Mouse (Mus musculus) midbrain, embryonic 11.5 days (tissue): Measurements from ENCODE around the gene Klk1b22. TPM values are rescaled to one million over a fixed set of nuclear protein-coding genes. Genes with fewer than 3 reads are reported as not detected.
"Not testable (repeated sequence)": the region's sequence is repeated elsewhere in the genome, so short reads cannot be mapped to it uniquely, and the experiment has no call there.

Experiments used
- ATAC-seq: fragments of 200-750 bp; cut with Nextera tagmentation; 2 replicates; pipeline ENCODE4 v1.8.0; 2017; ENCODE audit warnings: moderate TSS enrichment, moderate library complexity; ENCODE audit not compliant: low FRiP score
- DNase-seq: peaks from one replicate; pipeline ENCODE4 v3.0.0; 2015; ENCODE audit warnings: low spot score; ENCODE audit errors: missing footprints
- H3K27ac ChIP-seq: fragments of 300-500 bp; sonication (generic); 2 replicates; pipeline ENCODE4 v1.5.1; 2014; ENCODE audit warnings: low read depth, low read length
- H3K27me3 ChIP-seq: fragments of 300-500 bp; sonication (generic); 2 replicates; pipeline ENCODE4 v1.6.1; 2014; ENCODE audit warnings: mild to moderate bottlenecking, low read length, moderate library complexity, mixed read lengths; ENCODE audit not compliant: control insufficient read depth, insufficient read depth
- H3K36me3 ChIP-seq: fragments of 300-500 bp; sonication (generic); 2 replicates; pipeline ENCODE4 v1.6.1; 2014; ENCODE audit warnings: mild to moderate bottlenecking, low read length, moderate library complexity, mixed read lengths; ENCODE audit not compliant: control insufficient read depth, insufficient read depth
- H3K4me1 ChIP-seq: fragments of 300-500 bp; sonication (generic); 2 replicates; pipeline ENCODE4 v1.6.1; 2014; ENCODE audit warnings: low read length; ENCODE audit not compliant: control insufficient read depth, insufficient read depth
- H3K4me2 ChIP-seq: fragments of 300-500 bp; sonication (generic); 2 replicates; pipeline ENCODE4 v1.6.1; 2014; ENCODE audit warnings: mild to moderate bottlenecking, moderate library complexity
- H3K4me3 ChIP-seq: fragments of 300-500 bp; sonication (generic); 2 replicates; pipeline ENCODE4 v1.5.1; 2014; ENCODE audit warnings: low read depth, low read length
- H3K9ac ChIP-seq: fragments of 300-500 bp; sonication (generic); 2 replicates; pipeline ENCODE4 v1.6.1; 2014; ENCODE audit warnings: low read length
- H3K9me3 ChIP-seq: fragments of 300-500 bp; sonication (generic); 2 replicates; pipeline ENCODE4 v1.6.1; 2016; ENCODE audit warnings: low read length; ENCODE audit not compliant: control insufficient read depth
- WGBS: fragments of 180-500 bp; shearing (Covaris S2); extraction: QIAGEN DNeasy Blood & Tissue Kit; methylation state at CpG from one replicate; pipeline ENCODE4 v1.1.7; 2014; 5-methylcytosine and 5-hydroxymethylcytosine counted together
- polyA plus RNA-seq: library from polyadenylated mRNA; unstranded; fragments of >200 nt; fragmentation: Nextera tagmentation; extraction: Ambion mirVana; gene quantifications from 2 replicates; pipeline ENCODE4 v1.2.1, GENCODE M21; 2014

Gene Klk1b22
- not detected in 2 replicates for polyA plus RNA-seq

- no peak within 1 kb of the TSS for H3K4me3 ChIP-seq
- no peak within 1 kb of the TSS for H3K9ac ChIP-seq
- no peak within 1 kb of the TSS for H3K27ac ChIP-seq
- no peaks in the 10 kb centered on the region for H3K4me1 ChIP-seq
- 60% methylated on average over 4 of the region's 4 CpGs for WGBS
- no peaks in the 10 kb centered on the region for H3K27me3 ChIP-seq
- no peaks in the 10 kb centered on the region for H3K9me3 ChIP-seq
- ATAC-seq (no peak), DNase-seq (no peak)
- no peaks in the 10 kb centered on the region for H3K36me3 ChIP-seq
- no peak within 1 kb of the TSS for H3K4me2 ChIP-seq
These were observed at the start of gene Klk1b22 for GRCm38 (mm10) chr7:44112373-44112772. Gene Klk1b22 (plus strand): TSS chr7:44112673.

GRCm38 (mm10) chr7:44072117-44072516 lies 40.4 kb upstream of the Klk1b22 start:
- H3K4me1 ChIP-seq = no peaks in the 10 kb centered on the region
- H3K36me3 ChIP-seq = no peaks in the 10 kb centered on the region
- no peak overlapping the region for H3K9ac ChIP-seq
- ATAC-seq = no peak
- no peak overlapping the region for H3K4me3 ChIP-seq
- H3K27ac ChIP-seq = no peak overlapping the region
- no peaks in the 10 kb centered on the region for H3K9me3 ChIP-seq
- DNase-seq = no peak
- WGBS = 77% methylated on average over 2 of the region's 2 CpGs
- H3K4me2 ChIP-seq = no peak overlapping the region
- no peaks in the 10 kb centered on the region for H3K27me3 ChIP-seq

GRCm38 (mm10) chr7:44077703-44078102 lies 34.8 kb upstream of the Klk1b22 start:
- ATAC-seq (no peak), DNase-seq (no peak)
- H3K27me3 ChIP-seq = no peaks in the 10 kb centered on the region
- no peak overlapping the region for H3K9ac ChIP-seq
- H3K4me2 ChIP-seq = no peak overlapping the region
- no peak overlapping the region for H3K27ac ChIP-seq
- H3K9me3 ChIP-seq = no peaks in the 10 kb centered on the region
- WGBS = 100% methylated on average over 1 of the region's 1 CpGs
- H3K4me3 ChIP-seq = no peak overlapping the region
- H3K4me1 ChIP-seq = no peaks in the 10 kb centered on the region
- H3K36me3 ChIP-seq = no peaks in the 10 kb centered on the region

GRCm38 (mm10) chr7:44096111-44096510 lies 16.4 kb upstream of the Klk1b22 start:
- WGBS = 91% methylated on average over 1 of the region's 1 CpGs
- no peak overlapping the region for H3K4me3 ChIP-seq
- ATAC-seq = no peak

GRCm38 (mm10) chr7:44102028-44102427 lies 10.4 kb upstream of the Klk1b22 start, which contains the start of gene Klk1b21:
Gene Klk1b21 (plus strand): TSS chr7:44102328.
- not testable (repeated sequence) for ATAC-seq, DNase-seq, H3K4me2 ChIP-seq, H3K9ac ChIP-seq, H3K36me3 ChIP-seq, H3K27ac ChIP-seq, H3K4me1 ChIP-seq, H3K4me3 ChIP-seq, H3K27me3 ChIP-seq, H3K9me3 ChIP-seq
- WGBS = 82% methylated on average over 3 of the region's 3 CpGs

More at GRCm38 (mm10) chr7:44096111-44096510, 16.4 kb upstream of the Klk1b22 start:
- H3K4me2 ChIP-seq = no peak overlapping the region
- H3K4me1 ChIP-seq = no peaks in the 10 kb centered on the region
- H3K27me3 ChIP-seq = no peaks in the 10 kb centered on the region
- H3K9ac ChIP-seq = no peak overlapping the region
- no peaks in the 10 kb centered on the region for H3K36me3 ChIP-seq
- H3K27ac ChIP-seq = no peak overlapping the region
- no peak for DNase-seq
- no peaks in the 10 kb centered on the region for H3K9me3 ChIP-seq

GRCm38 (mm10) chr7:44123445-44123844 lies 11.0 kb downstream of the Klk1b22 start:
- H3K9me3 ChIP-seq = no peaks in the 10 kb centered on the region
- H3K4me2 ChIP-seq = no peak overlapping the region
- no peak overlapping the region for H3K9ac ChIP-seq
- H3K27me3 ChIP-seq = no peaks in the 10 kb centered on the region
- H3K4me1 ChIP-seq = no peaks in the 10 kb centered on the region
- 92% methylated on average over 6 of the region's 6 CpGs for WGBS
- no peak overlapping the region for H3K27ac ChIP-seq
- no peak for ATAC-seq
- no peaks in the 10 kb centered on the region for H3K36me3 ChIP-seq
- no peak overlapping the region for H3K4me3 ChIP-seq
- DNase-seq = no peak

GRCm38 (mm10) chr7:44136467-44136866 lies 24.0 kb downstream of the Klk1b22 start, which contains the start of gene Klk1b16:
Gene Klk1b16 (plus strand): TSS chr7:44136767.
- Histone ChIP-seq H3K4me2 (no peak within 1 kb of the TSS), H3K27me3 (no peaks in the 10 kb centered on the region), H3K27ac (no peak within 1 kb of the TSS), H3K4me3 (no peak within 1 kb of the TSS), H3K4me1 (no peaks in the 10 kb centered on the region), H3K9ac (no peak within 1 kb of the TSS), H3K9me3 (no peaks in the 10 kb centered on the region), H3K36me3 (no peaks in the 10 kb centered on the region)
- no peak for DNase-seq
- ATAC-seq = no peak
- 87% methylated on average over 3 of the region's 3 CpGs for WGBS

Other genes with a start within 250 kb of the Klk1b22 start
- gene Klk4, start 231.5 kb upstream of the Klk1b22 start, polyA plus RNA-seq = not detected in 2 replicates
- not detected in 2 replicates for gene Klk15, start 178.9 kb upstream of the Klk1b22 start, polyA plus RNA-seq
- gene Klk1b8, start 162.0 kb upstream of the Klk1b22 start, polyA plus RNA-seq = not detected in 2 replicates
- gene Klk1b1, start 145.9 kb upstream of the Klk1b22 start, polyA plus RNA-seq = not detected in 2 replicates
- not detected in 2 replicates for gene Klk1b9, start 136.6 kb upstream of the Klk1b22 start, polyA plus RNA-seq
- gene Klk1b11, start 116.8 kb upstream of the Klk1b22 start, polyA plus RNA-seq = not detected in 2 replicates
- not detected in 2 replicates for gene Klk1b26, start 100.5 kb upstream of the Klk1b22 start, polyA plus RNA-seq
- gene Klk1b27, start 60.4 kb upstream of the Klk1b22 start, polyA plus RNA-seq = not detected in 2 replicates
- gene Klk1b21, start 10.3 kb upstream of the Klk1b22 start, polyA plus RNA-seq = not detected in 2 replicates
- not detected in 2 replicates for gene Klk1b16, start 24.1 kb downstream of the Klk1b22 start, polyA plus RNA-seq
- gene Klk1b24, start 75.6 kb downstream of the Klk1b22 start, polyA plus RNA-seq = not detected in 2 replicates
- gene Klk1b3, start 85.5 kb downstream of the Klk1b22 start, polyA plus RNA-seq = not detected in 2 replicates
- not detected in 2 replicates for gene Klk1b4, start 94.8 kb downstream of the Klk1b22 start, polyA plus RNA-seq
- gene Klk1b5, start 103.3 kb downstream of the Klk1b22 start, polyA plus RNA-seq = not detected in 2 replicates
- gene Klk1, start 112.7 kb downstream of the Klk1b22 start, polyA plus RNA-seq = not detected in 2 replicates
- gene Gm36864, start 123.5 kb downstream of the Klk1b22 start, polyA plus RNA-seq = not detected in 2 replicates
- gene 1700028J19Rik, start 134.0 kb downstream of the Klk1b22 start, polyA plus RNA-seq = 1.1 and 1.4 TPM in 2 replicates
- 104 and 117 TPM in 2 replicates for gene 2410002F23Rik, start 134.0 kb downstream of the Klk1b22 start, polyA plus RNA-seq
- gene Acp4, start 144.7 kb downstream of the Klk1b22 start, polyA plus RNA-seq = not detected in 2 replicates
- not detected in 2 replicates for gene Gm15517, start 148.8 kb downstream of the Klk1b22 start, polyA plus RNA-seq
- gene Clec11a, start 194.2 kb downstream of the Klk1b22 start, polyA plus RNA-seq = 2.2 and 3.4 TPM in 2 replicates
- gene Shank1, start 197.6 kb downstream of the Klk1b22 start, polyA plus RNA-seq = 3.4 TPM in 2 replicates